Comparison of ENCODE assay signal across 24 mouse cellular contexts in the genomic region with DNA sequence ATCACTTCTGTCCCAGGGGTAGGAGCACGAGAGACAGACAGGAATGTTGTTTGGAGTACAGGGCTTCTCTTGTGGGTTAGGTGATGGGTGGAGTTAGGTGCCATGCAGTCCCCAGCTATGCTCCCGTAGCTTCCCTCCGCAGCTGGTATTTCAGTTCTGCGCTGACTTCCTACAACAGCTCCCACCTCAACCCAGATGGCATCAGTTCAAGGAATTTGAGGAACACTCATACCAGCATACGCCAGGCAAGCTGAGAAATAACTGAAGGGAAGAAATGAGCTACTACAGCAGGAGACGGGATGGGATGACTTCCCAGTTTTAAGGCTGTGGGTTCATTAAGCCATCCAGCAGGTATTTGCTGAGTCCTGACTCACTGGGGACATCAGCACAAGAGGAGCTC.
DNase-seq lines count a peak whose midpoint lies in the region; TF ChIP-seq lines count a peak whose summit lies in the region.
"Had no signal": no experiment of that assay in that cellular context is flagged by ENCODE, and none has a peak within 500 bp of the region (broad histone marks: within the 10 kb centered on the region; RNA-seq: fewer than 3 reads in every experiment).

No protein-coding gene starts in this region.

- H3K36me3 ChIP-seq in heart, embryonic 10.5 days = no peaks in the 10 kb centered on the region
- H3K36me3 ChIP-seq: embryonic facial prominence, embryonic 12.5 days; heart, embryonic 15.5 days; lung, embryonic 15.5 days; neural tube, embryonic 12.5 days had no signal

- H3K9me3 ChIP-seq in heart, embryonic 10.5 days = no peaks in the 10 kb centered on the region
- H3K9me3 ChIP-seq: embryonic facial prominence, embryonic 12.5 days; forebrain, embryonic 13.5 days; heart, embryonic 15.5 days; lung, embryonic 15.5 days; megakaryocyte, embryonic 14.5 days; neural tube, embryonic 12.5 days had no signal

- no peak overlapping the region for H3K4me3 ChIP-seq in heart, embryonic 10.5 days
- no peak overlapping the region for H3K4me3 ChIP-seq in layer of hippocampus, adult 2 months
- H3K4me3 ChIP-seq: embryonic facial prominence, embryonic 12.5 days; erythroblast, embryonic 14.5 days; forebrain, embryonic 13.5 days; heart, embryonic 15.5 days; lung, embryonic 15.5 days; megakaryocyte, embryonic 14.5 days; neural tube, embryonic 12.5 days had no signal

- H3K27me3 ChIP-seq in heart, embryonic 10.5 days (ENCODE audit: insufficient read depth, poor library complexity, severe bottlenecking) = no peaks in the 10 kb centered on the region
- H3K27me3 ChIP-seq: embryonic facial prominence, embryonic 12.5 days; forebrain, embryonic 13.5 days; heart, embryonic 15.5 days; lung, embryonic 15.5 days; neural tube, embryonic 12.5 days had no signal

- peak overlapping the region; percentile 64; the same call in 1 of the 2 replicates for H3K27ac ChIP-seq in heart, embryonic 10.5 days
- H3K27ac ChIP-seq in layer of hippocampus, adult 2 months = peak overlapping the region; percentile 88
- H3K27ac ChIP-seq: embryonic facial prominence, embryonic 12.5 days; forebrain, embryonic 13.5 days; heart, embryonic 15.5 days; hindbrain, postnatal 0 days; liver, embryonic 14.5 days; lung, embryonic 15.5 days; neural tube, embryonic 12.5 days had no signal

- TF ChIP-seq CTCF in layer of hippocampus, adult 2 months (conservative IDR thresholded peaks at IDR 0.05) = no peak

- no peak for DNase-seq in heart, embryonic 10.5 days (ENCODE audit: low spot score)
- no peak for DNase-seq in heart, adult 9 months (ENCODE audit: low spot score in 2 of 2)
- peak in 1 of 2 experiments; percentile 40 for DNase-seq in layer of hippocampus, adult 2 months (ENCODE audit: low spot score in 2 of 2)
- DNase-seq in layer of hippocampus, postnatal 36 days = no peak
- DNase-seq in right cerebral cortex, adult 18-20 months = peak; percentile 42
- DNase-seq in right cerebral cortex, postnatal 4 days = no peak
- DNase-seq in telencephalon, adult 2 months (ENCODE audit: low read depth, low spot score) = peak; percentile 41
- DNase-seq: cerebellum, adult 18-20 months; cerebellum, postnatal 14 days; kidney, adult 9 months; kidney, postnatal 14 days; lung, postnatal 36 days; midbrain, embryonic 14.5 days; retina, postnatal 1 day; spleen, adult 18-20 months had no signal

- 83% methylated on average over 6 of the region's 6 CpGs for WGBS in heart, embryonic 10.5 days

- H3K4me1 ChIP-seq in heart, embryonic 10.5 days = peaks cover 69% of the 10 kb centered on the region
- H3K4me1 ChIP-seq: lung, embryonic 15.5 days; megakaryocyte, embryonic 14.5 days had no signal

Comparison
In these comparisons a context has a peak if more than half of its experiments do, and no peak if none do; other contexts are left out.
1. DNase-seq: peak in right cerebral cortex, adult 18-20 months (single experiment) and telencephalon, adult 2 months (single experiment); none in heart, embryonic 10.5 days (single experiment), heart, adult 9 months (0 of 2), layer of hippocampus, postnatal 36 days (0 of 2) and right cerebral cortex, postnatal 4 days (single experiment).